Mouse (Mus musculus): ENCODE measurements around the gene Rhox10.
"Not testable (repeated sequence)": the region's sequence is repeated elsewhere in the genome, so short reads cannot be mapped to it uniquely, and the experiment has no call there.

Rhox10 gene

GRCm38 (mm10) chrX:38066175-38066574 lies at the start of gene Rhox10:
Rhox10 (plus strand) TSS chrX:38066475.
- no peak for DNase-seq (ENCODE audit: extremely low spot score)

GRCm38 (mm10) chrX:38018597-38018996 lies 47.7 kb upstream of the Rhox10 start, which contains the start of gene Btg1-ps1:
Btg1-ps1 (minus strand) TSS chrX:38018815.
- DNase-seq (ENCODE audit: extremely low spot score), result not testable (repeated sequence)

- DNase-seq (ENCODE audit: extremely low spot score), result no peak
Measured at GRCm38 (mm10) chrX:38033841-38034240, 32.4 kb upstream of the Rhox10 start.

GRCm38 (mm10) chrX:38039666-38040065 lies 26.6 kb upstream of the Rhox10 start:
- no peak for DNase-seq (ENCODE audit: extremely low spot score)

- DNase-seq (ENCODE audit: extremely low spot score), result not testable (repeated sequence)
Measured at GRCm38 (mm10) chrX:38043014-38043413, 23.3 kb upstream of the Rhox10 start, which contains the start of gene Btg1-ps2. Btg1-ps2 (minus strand) TSS chrX:38043114.

DNA sequence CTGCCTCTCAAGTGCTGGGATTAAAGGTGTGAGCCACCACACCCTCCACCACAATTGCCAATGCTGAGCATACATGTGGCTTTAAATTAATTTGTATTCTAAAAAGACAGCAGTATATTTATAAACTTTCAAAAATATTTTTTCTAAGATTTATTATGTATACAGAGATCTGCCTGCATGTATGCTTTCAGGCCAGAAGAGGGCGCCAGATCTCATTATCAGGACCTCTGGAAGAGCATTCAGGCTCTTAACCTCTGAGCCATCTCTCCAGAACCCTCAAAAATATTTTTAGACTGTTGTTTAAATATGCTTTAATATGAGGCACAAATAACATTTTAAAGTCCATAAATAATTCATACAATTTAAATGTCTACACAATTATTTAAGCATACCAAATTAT lies 4.7 kb upstream of the Rhox10 start:
- DNase-seq (ENCODE audit: extremely low spot score), result no peak

- peak; percentile 27 for DNase-seq (ENCODE audit: extremely low spot score)
Measured at GRCm38 (mm10) chrX:38084226-38084625, 18.0 kb downstream of the Rhox10 start.

DNA sequence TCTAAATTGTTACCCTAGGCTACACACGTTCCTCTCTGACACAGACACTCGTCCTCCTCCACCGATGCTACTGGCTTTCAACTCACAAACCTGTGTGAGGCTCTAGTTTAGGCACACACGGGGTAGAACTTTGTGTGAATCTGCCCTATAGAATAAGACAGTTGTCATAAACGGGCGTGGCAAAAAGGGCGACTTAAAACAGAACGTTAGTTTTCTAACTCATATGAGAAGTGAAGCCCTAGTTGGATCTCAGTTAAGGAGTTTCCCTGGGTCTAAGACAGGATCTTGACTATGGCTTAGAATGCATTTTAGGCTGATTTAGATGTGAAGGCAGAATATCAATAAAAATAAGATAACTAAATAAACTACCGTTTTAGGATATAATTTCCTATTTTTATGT lies 18.8 kb downstream of the Rhox10 start, which contains the start of gene Rhox11:
Rhox11 (minus strand) TSS at position 101 of the 400 bp plus-strand sequence.
- no peak for DNase-seq (ENCODE audit: extremely low spot score)

DNA sequence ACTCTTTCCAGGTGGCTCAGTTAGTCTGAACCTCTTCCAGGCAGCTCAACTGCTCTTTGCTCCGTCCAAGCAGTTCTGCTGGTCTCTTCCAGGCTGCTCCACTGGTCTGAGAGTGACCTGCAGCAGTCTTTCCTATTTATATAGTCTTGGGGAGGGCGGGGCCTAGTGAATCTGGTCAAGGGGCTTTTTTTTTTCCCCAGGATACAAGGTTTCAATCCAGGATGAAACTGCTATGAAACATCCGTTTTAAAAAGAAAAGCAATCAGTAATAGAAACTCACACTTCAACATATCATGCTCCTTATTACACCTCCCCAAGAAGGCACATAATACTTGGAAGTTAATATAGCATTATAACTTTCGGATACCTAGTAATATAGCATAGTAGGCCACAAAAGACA lies 44.5 kb downstream of the Rhox10 start, which contains the start of gene Rhox12:
Rhox12 (minus strand) TSS at position 101 of the 400 bp plus-strand sequence.
- DNase-seq (ENCODE audit: extremely low spot score), result no peak

DNA sequence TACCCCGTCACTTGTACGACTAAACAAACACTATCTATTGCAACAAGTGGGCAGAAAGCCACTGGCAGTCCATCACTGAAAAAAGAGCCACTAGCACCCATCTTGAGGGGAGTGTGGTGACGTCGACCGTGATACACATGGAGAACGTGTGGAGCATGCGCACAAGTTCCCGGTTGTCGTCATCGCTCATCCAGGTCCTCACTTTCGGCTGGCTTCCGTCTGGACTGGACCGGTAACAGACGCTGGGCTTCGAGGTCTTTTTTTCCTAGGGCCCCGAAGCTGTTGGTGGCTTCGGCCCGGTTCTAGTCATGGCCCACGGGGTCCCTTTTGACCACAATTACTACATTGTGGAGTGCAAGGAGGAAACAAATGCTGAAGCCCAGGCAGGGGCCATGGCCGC lies 54.7 kb downstream of the Rhox10 start, which contains the start of gene Rhox13:
Rhox13 (plus strand) TSS at position 238 of the 400 bp plus-strand sequence.
- DNase-seq (ENCODE audit: extremely low spot score), result no peak
